Mouse (Mus musculus): Measurements from ENCODE around the gene Zbed3. TPM values are rescaled to one million over a fixed set of nuclear protein-coding genes. Genes with fewer than 3 reads are reported as not detected.
"Not testable (repeated sequence)": the region's sequence is repeated elsewhere in the genome, so short reads cannot be mapped to it uniquely, and the experiment has no call there.

Gene Zbed3
- total RNA-seq, 2 experiments from 2014 or later = 34.9 to 36.3 TPM

- no peak for DNase-seq
Measured at GRCm38 (mm10) chr13:95332086-95332899, 8.9 kb downstream of the Zbed3 start.

GRCm38 (mm10) chr13:95336122-95336677, 12.8 kb downstream of the Zbed3 start:
- no peak for DNase-seq

GRCm38 (mm10) chr13:95343470-95343869, 20.1 kb downstream of the Zbed3 start:
- DNase-seq = no peak

- no peak for DNase-seq
Measured at GRCm38 (mm10) chr13:95345869-95346268, 22.5 kb downstream of the Zbed3 start.

- DNase-seq = peak; percentile 88
Measured at GRCm38 (mm10) chr13:95347018-95347696, 23.7 kb downstream of the Zbed3 start.

GRCm38 (mm10) chr13:95348476-95348875, 25.1 kb downstream of the Zbed3 start:
- no peak for DNase-seq

GRCm38 (mm10) chr13:95358223-95358622, 34.8 kb downstream of the Zbed3 start:
- no peak for DNase-seq

- DNase-seq = no peak
Measured at GRCm38 (mm10) chr13:95363440-95363839, 40.0 kb downstream of the Zbed3 start.

GRCm38 (mm10) chr13:95366356-95366755, 42.9 kb downstream of the Zbed3 start:
- no peak for DNase-seq

GRCm38 (mm10) chr13:95374701-95375553, 51.5 kb downstream of the Zbed3 start, which contains the start of gene Aggf1:
TSS of gene Aggf1 (minus strand) at chr13:95375352.
- peak; percentile 94 for DNase-seq

GRCm38 (mm10) chr13:95375554-95375914, 52.1 kb downstream of the Zbed3 start:
- DNase-seq = no peak

- not testable (repeated sequence) for DNase-seq
Measured at GRCm38 (mm10) chr13:95376689-95377289, 53.4 kb downstream of the Zbed3 start.

GRCm38 (mm10) chr13:95378696-95379095, 55.3 kb downstream of the Zbed3 start:
- no peak for DNase-seq

- DNase-seq = peak; percentile 8
Measured at GRCm38 (mm10) chr13:95382418-95382817, 59.0 kb downstream of the Zbed3 start.

Other genes with a start within 250 kb of the Zbed3 start
- gene Pde8b, start 73.3 kb upstream of the Zbed3 start, total RNA-seq (2021) = 10 to 100 TPM; 72.0 to 77.5 TPM
- gene Aggf1, start 51.7 kb downstream of the Zbed3 start, total RNA-seq (2021) = 10 to 100 TPM; 30.0 to 36.7 TPM
- not detected for gene Crhbp, start 121.3 kb downstream of the Zbed3 start, total RNA-seq (2021)
- gene S100z, start 155.1 kb downstream of the Zbed3 start, total RNA-seq (2021) = not detected
- gene F2rl1, start 201.6 kb downstream of the Zbed3 start, total RNA-seq (2021) = under 1 TPM; 0.63 to 0.82 TPM